Mouse (Mus musculus) kidney, embryonic 15.5 days (tissue): ENCODE measurements around the gene Emid1. TPM values are rescaled to one million over a fixed set of nuclear protein-coding genes. Genes with fewer than 3 reads are reported as not detected.
A peak's percentile ranks its signal among the peaks of the same experiment; 100 is the strongest.

Source experiments
- ATAC-seq: fragments of 200-750 bp; cut with Nextera tagmentation; replicated peaks from 2 replicates; pipeline ENCODE4 v1.8.0; 2017; ENCODE audit warnings: moderate TSS enrichment; ENCODE audit not compliant: low FRiP score
- H3K27ac ChIP-seq: fragments of 300-500 bp; sonication (generic); 2 replicates; pipeline ENCODE4 v1.5.1; 2015; ENCODE audit warnings: mild to moderate bottlenecking, inconsistent platforms
- H3K27me3 ChIP-seq: fragments of 300-500 bp; sonication (generic); 2 replicates; pipeline ENCODE4 v1.6.1; 2015; ENCODE audit warnings: inconsistent platforms
- H3K36me3 ChIP-seq: fragments of 300-500 bp; sonication (generic); 2 replicates; pipeline ENCODE4 v1.6.1; 2015; ENCODE audit warnings: inconsistent platforms
- H3K4me1 ChIP-seq: fragments of 300-500 bp; sonication (generic); 2 replicates; pipeline ENCODE4 v1.6.1; 2015; ENCODE audit warnings: inconsistent platforms
- H3K4me2 ChIP-seq: fragments of 300-500 bp; sonication (generic); 2 replicates; pipeline ENCODE4 v1.6.1; 2015; ENCODE audit warnings: moderate library complexity, mild to moderate bottlenecking, inconsistent platforms
- H3K4me3 ChIP-seq: fragments of 300-500 bp; sonication (generic); replicated peaks from 2 replicates; pipeline ENCODE4 v1.5.1; 2015; ENCODE audit warnings: mild to moderate bottlenecking, inconsistent platforms
- H3K9ac ChIP-seq: fragments of 300-500 bp; sonication (generic); 2 replicates; pipeline ENCODE4 v1.6.1; 2015; ENCODE audit warnings: mild to moderate bottlenecking, inconsistent platforms
- H3K9me3 ChIP-seq: fragments of 300-500 bp; sonication (generic); replicated peaks from 2 replicates; pipeline ENCODE4 v1.6.1; 2016; ENCODE audit warnings: inconsistent platforms
- WGBS: fragments of 180-500 bp; shearing (Covaris S2); methylation state at CpG from one replicate; pipeline ENCODE4 v1.1.7; 2015; ENCODE audit warnings: mixed read lengths; 5-methylcytosine and 5-hydroxymethylcytosine counted together
- polyA plus RNA-seq: library from polyadenylated mRNA; unstranded; fragments of >200 nt; fragmentation: Nextera tagmentation; extraction: Ambion mirVana; gene quantifications from 2 replicates; pipeline ENCODE4 v1.2.1, GENCODE M21; 2015

Emid1 gene
- polyA plus RNA-seq, 1 experiment from 2014 or later: 191 TPM

DNA sequence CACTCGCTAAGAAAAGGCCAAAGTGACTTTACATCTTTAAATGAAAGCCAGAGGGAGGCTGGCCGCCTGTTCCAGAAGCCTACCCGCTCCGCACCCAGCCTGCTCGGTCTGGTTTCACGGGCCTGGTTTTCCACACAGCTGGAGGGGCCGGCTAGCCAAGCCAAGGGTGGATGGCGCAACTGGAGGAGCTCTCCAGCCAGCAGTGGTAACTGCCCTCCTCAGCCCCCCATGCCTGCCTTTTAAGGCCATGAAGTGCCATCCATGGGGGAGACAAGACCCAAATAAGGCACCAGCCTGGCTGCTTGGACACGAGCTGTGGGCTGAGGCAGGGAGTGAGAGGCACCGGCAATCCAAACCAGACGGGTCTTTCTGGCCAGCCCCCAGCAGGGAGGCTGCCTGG lies 16.1 kb downstream of the Emid1 start:
- Histone ChIP-seq H3K27me3 (no peaks in the 10 kb centered on the region), H3K4me1 (peaks cover 20% of the 10 kb centered on the region), H3K36me3 (peaks cover 36% of the 10 kb centered on the region), H3K9me3 (no peaks in the 10 kb centered on the region), H3K9ac (0 out of 2 replicates have a peak overlapping the region, but pooled peaks have one; percentile 3), H3K4me3 (no peak overlapping the region), H3K4me2 (no peak overlapping the region), H3K27ac (peak overlapping the region; percentile 29; the same call in 1 of the 2 replicates)
- WGBS: 70% methylated on average over 11 of the region's 11 CpGs
- no peak for ATAC-seq

DNA sequence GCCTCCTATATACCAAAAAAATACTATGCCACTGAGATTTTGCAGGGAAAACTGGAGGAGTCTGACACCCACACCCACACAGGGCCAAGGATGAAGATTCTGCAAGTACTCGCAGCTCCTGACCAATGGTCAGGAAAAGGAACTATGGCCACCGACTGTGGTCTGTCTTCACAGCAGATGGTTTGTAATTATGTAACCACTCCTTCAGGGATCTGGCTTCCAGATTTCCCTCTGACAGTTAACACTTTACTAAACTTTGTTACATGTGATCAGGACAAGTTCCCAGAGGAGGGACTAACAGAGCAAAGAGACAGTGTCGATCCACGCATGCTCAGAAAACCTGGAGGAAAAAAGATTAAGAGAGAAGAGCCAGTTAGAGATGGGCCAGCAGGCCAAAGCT lies 19.3 kb downstream of the Emid1 start:
- WGBS: 69% methylated on average over 4 of the region's 4 CpGs
- Histone ChIP-seq H3K4me2 (no peak overlapping the region), H3K27ac (no peak overlapping the region), H3K9me3 (no peaks in the 10 kb centered on the region), H3K4me1 (peaks cover 30% of the 10 kb centered on the region), H3K9ac (no peak overlapping the region), H3K27me3 (no peaks in the 10 kb centered on the region), H3K36me3 (peaks cover 47% of the 10 kb centered on the region), H3K4me3 (no peak overlapping the region)
- no peak for ATAC-seq

DNA sequence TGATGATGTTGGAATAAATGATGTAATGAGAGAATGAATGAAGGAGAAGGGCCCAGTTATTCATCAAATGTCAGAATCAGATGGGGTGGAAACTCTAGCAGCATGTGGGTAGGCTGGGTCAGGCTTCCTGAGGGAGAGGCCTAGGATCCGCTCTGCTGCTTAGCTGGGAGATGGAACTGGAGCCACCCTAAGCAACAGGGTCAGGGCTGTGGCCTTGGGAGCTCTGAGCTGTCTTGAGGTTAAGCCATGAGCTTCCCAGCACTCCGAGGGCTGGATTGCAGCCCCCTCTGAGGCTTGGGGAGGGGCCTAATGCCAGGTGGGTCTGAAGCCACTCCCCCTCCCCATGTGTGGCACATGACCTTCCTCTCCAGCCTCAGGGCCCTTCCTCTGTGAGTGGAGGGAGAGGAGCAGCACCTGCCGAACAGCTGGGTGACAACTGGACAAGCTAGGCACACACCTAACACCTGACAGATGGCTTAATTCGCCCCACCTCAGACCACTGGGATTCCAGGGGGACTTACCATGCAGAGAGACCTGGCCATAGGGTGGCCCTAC lies 21.9 kb downstream of the Emid1 start:
- H3K4me2 ChIP-seq: no peak overlapping the region
- no peaks in the 10 kb centered on the region for H3K27me3 ChIP-seq
- 40% methylated on average over 4 of the region's 4 CpGs for WGBS
- no peaks in the 10 kb centered on the region for H3K9me3 ChIP-seq
- no peak overlapping the region for H3K9ac ChIP-seq
- peaks cover 32% of the 10 kb centered on the region for H3K4me1 ChIP-seq
- no peak overlapping the region for H3K4me3 ChIP-seq
- H3K27ac ChIP-seq: peak overlapping the region; percentile 88
- peaks cover 41% of the 10 kb centered on the region for H3K36me3 ChIP-seq
- ATAC-seq: peak; percentile 74

DNA sequence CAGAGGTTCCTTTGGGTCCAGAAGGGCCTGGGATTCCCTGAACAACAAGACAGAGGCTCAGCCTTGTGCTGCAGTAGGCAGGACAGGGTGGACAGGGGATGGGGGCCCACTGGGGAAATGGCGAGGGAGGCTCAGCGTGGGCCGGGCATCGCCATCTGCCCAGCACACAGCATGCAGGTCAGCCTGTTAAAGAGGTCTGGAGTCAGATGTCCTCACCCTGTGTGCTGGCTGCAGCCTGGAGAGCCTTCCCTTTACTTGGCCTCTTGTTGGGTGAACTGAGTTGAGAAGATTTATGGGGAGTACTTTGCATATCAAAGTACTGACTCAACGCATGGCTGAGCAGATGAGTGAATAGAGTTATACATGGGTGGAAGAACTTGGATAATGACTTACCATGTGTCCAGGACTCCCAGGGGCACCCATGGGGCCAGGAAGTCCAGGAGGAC lies 23.0 kb downstream of the Emid1 start:
- Histone ChIP-seq H3K9me3 (no peaks in the 10 kb centered on the region), H3K36me3 (peaks cover 44% of the 10 kb centered on the region), H3K4me2 (0 out of 2 replicates have a peak overlapping the region, but pooled peaks have one; percentile 10), H3K4me1 (peaks cover 32% of the 10 kb centered on the region), H3K27me3 (no peaks in the 10 kb centered on the region), H3K4me3 (no peak overlapping the region), H3K9ac (no peak overlapping the region), H3K27ac (peak overlapping the region; percentile 88)
- WGBS: 23% methylated on average over 5 of the region's 5 CpGs
- ATAC-seq: peak; percentile 85

DNA sequence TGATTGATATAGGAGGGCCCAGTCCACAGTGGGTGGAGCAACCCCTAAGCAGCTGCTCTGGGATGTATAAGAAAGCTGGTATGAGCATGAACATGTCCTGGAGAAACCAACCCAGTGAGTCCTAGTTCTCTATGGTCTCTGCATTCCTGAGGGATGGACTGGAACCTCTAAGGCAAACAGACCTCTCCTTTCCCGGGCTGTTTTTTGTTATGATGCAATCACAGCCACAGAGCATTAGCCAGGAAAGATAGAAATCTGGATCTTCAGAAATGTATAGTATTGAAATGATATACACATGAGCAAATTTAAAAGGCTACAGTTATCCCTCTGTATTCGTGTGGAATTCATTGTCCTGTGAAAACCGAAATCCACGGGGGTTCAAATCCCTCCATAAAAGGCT lies 26.3 kb downstream of the Emid1 start:
- Histone ChIP-seq H3K4me3 (no peak overlapping the region), H3K27me3 (no peaks in the 10 kb centered on the region), H3K4me1 (peaks cover 31% of the 10 kb centered on the region), H3K4me2 (no peak overlapping the region), H3K9ac (no peak overlapping the region), H3K36me3 (peaks cover 34% of the 10 kb centered on the region), H3K9me3 (no peaks in the 10 kb centered on the region), H3K27ac (no peak overlapping the region)
- 84% methylated on average over 4 of the region's 4 CpGs for WGBS
- no peak for ATAC-seq

DNA sequence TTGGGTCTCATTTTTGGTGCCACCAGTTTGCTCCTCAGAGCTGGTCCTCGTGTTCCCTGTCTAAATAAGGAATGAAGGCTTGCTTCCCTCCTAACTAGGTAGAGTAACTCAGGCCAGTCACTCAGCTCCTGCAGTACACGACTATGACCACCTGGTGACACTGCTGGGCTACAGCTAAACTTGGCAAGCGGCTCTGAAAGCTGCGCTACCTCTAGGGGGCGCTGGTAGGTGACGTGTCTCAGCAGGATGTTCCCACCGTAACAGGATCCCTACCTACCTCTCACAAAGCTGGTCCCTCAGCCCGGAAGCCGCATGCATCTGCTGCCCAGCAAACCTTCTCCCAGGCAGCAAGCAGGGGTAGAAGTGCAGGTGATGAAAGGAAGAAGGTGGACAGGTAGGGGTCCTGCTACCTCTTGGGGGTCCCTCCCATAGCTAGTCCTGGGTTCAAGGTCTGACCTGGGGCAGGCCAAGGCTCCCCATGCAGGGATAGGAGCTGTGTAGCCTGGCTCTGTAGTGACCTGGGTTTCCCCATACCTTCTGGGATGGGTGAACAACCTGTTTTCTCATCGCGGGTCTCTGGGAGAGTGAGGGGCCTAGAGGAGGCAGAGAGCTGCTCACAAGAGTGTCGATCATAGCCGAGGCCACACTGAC lies 37.0 kb downstream of the Emid1 start:
- peak; percentile 46 for ATAC-seq
- H3K9ac ChIP-seq: no peak overlapping the region
- no peak overlapping the region for H3K4me2 ChIP-seq
- 26% methylated on average over 13 of the region's 13 CpGs for WGBS
- H3K27ac ChIP-seq: peak overlapping the region; percentile 33; the same call in 1 of the 2 replicates
- H3K27me3 ChIP-seq: no peaks in the 10 kb centered on the region
- H3K4me1 ChIP-seq: 0 out of 2 replicates have a peak, but pooled peaks cover 3% of the 10 kb centered on the region
- no peaks in the 10 kb centered on the region for H3K9me3 ChIP-seq
- peaks cover 27% of the 10 kb centered on the region; the same call in 1 of the 2 replicates for H3K36me3 ChIP-seq
- H3K4me3 ChIP-seq: no peak overlapping the region

DNA sequence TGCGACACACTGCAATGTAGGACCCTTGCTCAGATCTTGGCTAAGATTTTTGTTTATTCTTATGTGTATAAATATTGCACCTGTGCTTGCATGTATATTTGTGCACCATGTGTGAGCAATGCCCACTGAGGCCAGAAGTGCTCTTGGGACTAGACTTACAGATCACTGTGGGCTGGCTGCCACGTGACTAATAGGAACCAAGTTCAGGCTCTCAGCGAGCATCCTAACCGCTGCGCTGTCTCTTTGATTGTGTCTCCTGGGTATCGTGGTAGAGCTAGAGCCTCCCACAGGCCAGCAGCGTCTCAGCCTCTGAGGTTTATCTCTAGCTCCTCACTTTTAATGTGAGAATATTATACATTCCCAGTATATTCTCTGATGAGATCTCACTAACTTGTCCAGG lies 38.4 kb downstream of the Emid1 start:
- no peak overlapping the region for H3K4me2 ChIP-seq
- no peaks in the 10 kb centered on the region for H3K9me3 ChIP-seq
- 88% methylated on average over 7 of the region's 7 CpGs for WGBS
- no peak overlapping the region for H3K27ac ChIP-seq
- no peak for ATAC-seq
- no peaks in the 10 kb centered on the region for H3K27me3 ChIP-seq
- no peak overlapping the region for H3K4me3 ChIP-seq
- no peak overlapping the region for H3K9ac ChIP-seq
- H3K4me1 ChIP-seq: 0 out of 2 replicates have a peak, but pooled peaks cover 3% of the 10 kb centered on the region
- H3K36me3 ChIP-seq: peaks cover 23% of the 10 kb centered on the region; the same call in 1 of the 2 replicates

DNA sequence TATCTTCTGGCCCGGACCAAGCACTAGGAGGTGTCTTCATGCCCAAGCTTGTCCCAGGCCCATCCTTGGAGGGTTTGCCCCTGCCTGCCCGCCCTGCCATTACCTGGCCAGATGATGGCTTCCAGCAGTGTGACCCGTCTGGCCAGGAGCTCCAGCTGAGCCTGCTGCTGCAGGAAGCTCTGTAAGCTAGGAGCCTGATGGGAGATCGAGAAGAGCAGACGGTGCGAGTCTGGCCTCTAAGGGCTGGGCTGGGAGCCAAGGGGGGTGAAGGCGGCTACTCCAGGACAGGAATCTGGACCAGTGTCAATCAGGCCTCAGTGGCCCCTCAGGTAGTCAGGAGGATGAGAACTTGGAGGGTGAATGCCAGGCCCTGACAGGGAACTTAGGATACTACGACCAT lies 42.6 kb downstream of the Emid1 start:
- ATAC-seq: no peak

DNA sequence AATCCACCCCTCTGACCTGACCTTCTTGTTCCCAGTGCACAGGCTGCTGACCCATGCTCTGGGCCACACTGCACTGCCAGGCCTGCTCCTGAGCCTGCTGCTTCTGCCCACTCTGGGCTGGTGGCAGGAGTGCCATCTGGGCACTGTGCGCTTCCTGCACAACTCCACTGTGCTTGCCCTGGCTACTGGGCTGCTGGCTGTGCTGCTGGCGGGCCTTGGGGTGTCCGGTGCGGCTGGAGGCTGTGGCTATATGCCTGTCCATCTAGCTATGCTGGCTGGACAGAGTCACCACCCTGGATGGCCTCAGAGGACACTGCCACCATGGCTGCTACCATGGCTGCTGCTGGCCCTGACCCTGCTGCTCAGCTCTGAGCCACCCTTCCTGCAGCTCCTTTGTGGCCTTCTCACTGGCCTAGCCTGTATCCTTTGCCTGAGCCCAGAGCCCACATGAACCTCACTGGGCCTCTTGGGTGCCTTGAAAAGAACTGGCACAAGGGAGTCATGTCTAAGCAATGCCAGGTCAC lies 48.0 kb downstream of the Emid1 start:
- Histone ChIP-seq H3K9ac (0 out of 2 replicates have a peak overlapping the region, but pooled peaks have one; percentile 3), H3K9me3 (no peaks in the 10 kb centered on the region)

More for the DNA sequence above, 42.6 kb downstream of the Emid1 start:
- WGBS: 80% methylated on average over 8 of the region's 8 CpGs
- 0 out of 2 replicates have a peak, but pooled peaks cover 3% of the 10 kb centered on the region for H3K4me1 ChIP-seq
- H3K9me3 ChIP-seq: no peaks in the 10 kb centered on the region
- H3K4me3 ChIP-seq: no peak overlapping the region
- H3K4me2 ChIP-seq: no peak overlapping the region
- no peak overlapping the region for H3K27ac ChIP-seq
- H3K9ac ChIP-seq: no peak overlapping the region
- H3K36me3 ChIP-seq: peaks cover 28% of the 10 kb centered on the region
- no peaks in the 10 kb centered on the region for H3K27me3 ChIP-seq

DNA sequence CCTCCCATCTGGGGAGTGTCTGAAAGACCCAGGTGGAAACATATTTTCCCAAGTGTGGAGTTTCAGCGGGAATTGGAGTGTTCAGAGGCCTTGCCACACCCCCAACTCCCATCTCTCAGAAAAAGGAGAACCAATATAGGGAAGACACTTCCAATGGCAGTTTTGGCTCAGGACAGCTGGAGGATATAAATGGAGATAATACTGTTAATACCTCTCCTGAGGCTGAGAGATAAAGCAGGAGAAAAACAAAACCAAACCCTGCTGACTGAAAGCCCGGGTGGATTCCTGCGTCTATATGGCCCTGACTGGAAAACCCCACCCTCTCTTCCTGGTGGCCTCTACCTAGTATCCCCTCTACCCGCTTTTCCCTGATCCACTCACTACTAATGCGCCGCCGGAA lies 49.7 kb downstream of the Emid1 start:
- no peak overlapping the region for H3K27ac ChIP-seq
- H3K27me3 ChIP-seq: no peaks in the 10 kb centered on the region
- peaks cover 35% of the 10 kb centered on the region for H3K36me3 ChIP-seq
- H3K4me2 ChIP-seq: no peak overlapping the region
- no peak overlapping the region for H3K4me3 ChIP-seq
- no peak for ATAC-seq
- 85% methylated on average over 7 of the region's 7 CpGs for WGBS
- peaks cover 24% of the 10 kb centered on the region for H3K4me1 ChIP-seq
- H3K9ac ChIP-seq: no peak overlapping the region
- H3K9me3 ChIP-seq: no peaks in the 10 kb centered on the region

More for the DNA sequence above, 48.0 kb downstream of the Emid1 start:
- Histone ChIP-seq H3K27ac (no peak overlapping the region), H3K36me3 (peaks cover 38% of the 10 kb centered on the region), H3K4me1 (peaks cover 22% of the 10 kb centered on the region), H3K27me3 (no peaks in the 10 kb centered on the region), H3K4me3 (no peak overlapping the region), H3K4me2 (no peak overlapping the region)
- no peak for ATAC-seq
- 100% methylated on average over 4 of the region's 4 CpGs for WGBS

DNA sequence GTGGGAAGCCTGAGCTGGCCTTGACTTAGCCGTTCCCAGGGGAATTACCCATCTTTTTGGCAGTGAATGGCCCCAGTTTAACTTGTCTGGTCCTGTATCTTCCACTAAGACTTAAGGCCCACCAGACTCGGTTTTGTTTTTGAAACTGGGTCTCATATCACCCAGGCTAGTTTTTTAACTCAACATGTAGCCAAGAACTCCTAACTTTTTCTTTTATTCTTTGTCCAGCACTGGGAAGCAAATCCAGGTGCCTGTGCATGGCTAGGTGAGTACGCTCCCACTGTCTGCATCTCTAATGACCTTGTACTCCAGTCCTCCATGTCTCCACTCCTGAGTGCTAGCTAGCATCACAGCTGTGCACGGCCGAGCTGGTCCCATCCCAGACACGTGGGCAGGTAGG lies 50.4 kb downstream of the Emid1 start:
- Histone ChIP-seq H3K9ac (no peak overlapping the region), H3K4me2 (0 out of 2 replicates have a peak overlapping the region, but pooled peaks have one; percentile 5), H3K36me3 (peaks cover 35% of the 10 kb centered on the region), H3K4me3 (no peak overlapping the region), H3K4me1 (peaks cover 31% of the 10 kb centered on the region), H3K27ac (peak overlapping the region; percentile 96; the same call in 1 of the 2 replicates), H3K27me3 (no peaks in the 10 kb centered on the region), H3K9me3 (no peaks in the 10 kb centered on the region)
- ATAC-seq: no peak
- 68% methylated on average over 6 of the region's 6 CpGs for WGBS

DNA sequence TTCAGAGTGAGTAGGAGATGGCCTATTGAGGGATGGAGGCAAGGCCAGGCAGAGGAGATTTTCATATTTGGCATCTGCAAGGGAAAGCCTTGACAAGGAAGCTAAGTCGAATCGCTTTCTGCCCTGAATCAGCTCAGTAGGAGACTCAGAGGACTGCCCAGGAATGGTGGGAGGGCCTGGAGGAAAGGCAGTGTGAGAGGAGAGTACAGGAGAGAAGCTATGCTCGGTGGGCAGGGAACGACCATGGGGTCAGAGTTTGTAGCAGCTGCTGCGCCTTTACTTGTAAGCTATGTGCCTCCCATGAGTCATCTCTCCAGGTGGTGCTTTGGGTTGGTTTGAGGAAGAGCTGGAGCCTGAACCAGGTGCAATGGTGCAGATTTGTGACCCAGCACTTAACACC lies 51.3 kb downstream of the Emid1 start:
- H3K27me3 ChIP-seq: no peaks in the 10 kb centered on the region
- ATAC-seq: no peak
- peaks cover 30% of the 10 kb centered on the region for H3K36me3 ChIP-seq
- peak overlapping the region; percentile 96; the same call in 1 of the 2 replicates for H3K27ac ChIP-seq
- H3K9ac ChIP-seq: no peak overlapping the region
- H3K4me3 ChIP-seq: peak overlapping the region; percentile 72
- 29% methylated on average over 5 of the region's 5 CpGs for WGBS
- peaks cover 38% of the 10 kb centered on the region for H3K4me1 ChIP-seq
- no peaks in the 10 kb centered on the region for H3K9me3 ChIP-seq
- H3K4me2 ChIP-seq: peak overlapping the region; percentile 76
